Mouse (Mus musculus): ENCODE measurements at regions not wholly inside any gene's neighbourhood (a gene's known extent, or its start where the extent isn't known, plus 50 kb on each side); places are given as distances from the start of the nearest gene placed in this dataset.

DNA sequence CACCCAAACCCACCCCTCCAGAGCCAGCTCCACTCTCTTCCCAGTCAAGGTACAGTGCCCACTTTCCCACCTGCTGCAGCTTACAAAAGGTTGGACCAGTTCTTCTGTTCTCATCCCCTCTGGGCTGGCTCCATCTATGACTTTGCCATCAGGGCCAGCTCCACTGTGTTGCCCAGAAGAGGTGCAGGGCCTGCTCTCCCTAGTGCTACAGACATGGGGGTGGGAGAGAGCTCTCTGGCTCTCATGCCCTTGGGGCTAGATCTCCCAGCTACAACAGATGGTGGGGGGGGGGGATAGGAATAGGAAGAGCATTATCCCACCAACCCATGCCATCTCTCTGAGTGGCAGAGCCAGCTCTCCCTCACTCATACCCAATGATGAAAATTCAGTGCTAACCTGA lies 219.6 kb upstream of the G2e3 start:
- Histone ChIP-seq H3K4me1 (replicated peaks; ENCODE audit: control insufficient read depth in 2 of 2, insufficient read depth in 2 of 2, low read length in 1 of 2) (no peaks in the 10 kb centered on the region), H3K27me3 (ENCODE audit: control insufficient read depth, insufficient read depth, low read length) (no peaks in the 10 kb centered on the region), H3K36me3 (replicated peaks; ENCODE audit: control insufficient read depth, insufficient read depth, low read depth) (no peaks in the 10 kb centered on the region), H3K4me2 (ENCODE audit: low read depth) (no peak overlapping the region), H3K9me3 (ENCODE audit: control insufficient read depth, low read length) (no peaks in the 10 kb centered on the region), H3K9ac (replicated peaks) (no peak overlapping the region), H3K4me3 (ENCODE audit: insufficient read depth in 1 of 2, low read depth in 2 of 2, low read length in 2 of 2) (no peak overlapping the region), H3K27ac (no peak overlapping the region)
- no peak for DNase-seq (ENCODE audit: low read depth in 3 of 3, low spot score in 3 of 3)
- TF ChIP-seq CTCF (IDR thresholded peaks at IDR 0.05; ENCODE audit: low read depth) = no peak
- no peak for TF ChIP-seq EP300 (IDR thresholded peaks at IDR 0.05; ENCODE audit: low read depth)
- ATAC-seq (ENCODE audit: insufficient read depth) = no peak

- H3K4me3 ChIP-seq (ENCODE audit: insufficient read depth in 1 of 2, low read depth in 2 of 2, low read length in 2 of 2) = no peak overlapping the region
- H3K4me2 ChIP-seq (ENCODE audit: low read depth) = no peak overlapping the region
- H3K9ac ChIP-seq (replicated peaks) = no peak overlapping the region
- H3K4me1 ChIP-seq (replicated peaks; ENCODE audit: control insufficient read depth in 2 of 2, insufficient read depth in 2 of 2, low read length in 1 of 2) = no peaks in the 10 kb centered on the region
- H3K27me3 ChIP-seq (ENCODE audit: control insufficient read depth, insufficient read depth, low read length) = no peaks in the 10 kb centered on the region
- ATAC-seq (ENCODE audit: insufficient read depth) (no peak), DNase-seq (ENCODE audit: low read depth in 3 of 3, low spot score in 3 of 3) (no peak)
- H3K27ac ChIP-seq = no peak overlapping the region
- H3K9me3 ChIP-seq (ENCODE audit: control insufficient read depth, low read length) = no peaks in the 10 kb centered on the region
- no peaks in the 10 kb centered on the region for H3K36me3 ChIP-seq (replicated peaks; ENCODE audit: control insufficient read depth, insufficient read depth, low read depth)
- TF ChIP-seq CTCF (IDR thresholded peaks at IDR 0.05; ENCODE audit: low read depth) (no peak), EP300 (IDR thresholded peaks at IDR 0.05; ENCODE audit: low read depth) (no peak)
- WGBS (ENCODE audit: insufficient replicate concordance) = 77% methylated on average over 10 of the region's 10 CpGs
Observed at GRCm38 (mm10) chr12:51118781-51119180, 229.1 kb upstream of the G2e3 start.

GRCm38 (mm10) chr12:51118021-51118694 lies 229.7 kb upstream of the G2e3 start:
- H3K27ac ChIP-seq = no peak overlapping the region
- WGBS (ENCODE audit: insufficient replicate concordance) = 69% methylated on average over 14 of the region's 14 CpGs
- no peaks in the 10 kb centered on the region for H3K4me1 ChIP-seq (replicated peaks; ENCODE audit: control insufficient read depth in 2 of 2, insufficient read depth in 2 of 2, low read length in 1 of 2)
- no peak overlapping the region for H3K4me3 ChIP-seq (ENCODE audit: insufficient read depth in 1 of 2, low read depth in 2 of 2, low read length in 2 of 2)
- no peaks in the 10 kb centered on the region for H3K36me3 ChIP-seq (replicated peaks; ENCODE audit: control insufficient read depth, insufficient read depth, low read depth)
- no peak for ATAC-seq (ENCODE audit: insufficient read depth)
- no peaks in the 10 kb centered on the region for H3K27me3 ChIP-seq (ENCODE audit: control insufficient read depth, insufficient read depth, low read length)
- no peak overlapping the region for H3K4me2 ChIP-seq (ENCODE audit: low read depth)
- no peaks in the 10 kb centered on the region for H3K9me3 ChIP-seq (ENCODE audit: control insufficient read depth, low read length)
- DNase-seq (ENCODE audit: low read depth in 3 of 3, low spot score in 3 of 3) = no peak
- TF ChIP-seq CTCF (IDR thresholded peaks at IDR 0.05; ENCODE audit: low read depth) = no peak
- TF ChIP-seq EP300 (IDR thresholded peaks at IDR 0.05; ENCODE audit: low read depth) = no peak
- no peak overlapping the region for H3K9ac ChIP-seq (replicated peaks)

DNA sequence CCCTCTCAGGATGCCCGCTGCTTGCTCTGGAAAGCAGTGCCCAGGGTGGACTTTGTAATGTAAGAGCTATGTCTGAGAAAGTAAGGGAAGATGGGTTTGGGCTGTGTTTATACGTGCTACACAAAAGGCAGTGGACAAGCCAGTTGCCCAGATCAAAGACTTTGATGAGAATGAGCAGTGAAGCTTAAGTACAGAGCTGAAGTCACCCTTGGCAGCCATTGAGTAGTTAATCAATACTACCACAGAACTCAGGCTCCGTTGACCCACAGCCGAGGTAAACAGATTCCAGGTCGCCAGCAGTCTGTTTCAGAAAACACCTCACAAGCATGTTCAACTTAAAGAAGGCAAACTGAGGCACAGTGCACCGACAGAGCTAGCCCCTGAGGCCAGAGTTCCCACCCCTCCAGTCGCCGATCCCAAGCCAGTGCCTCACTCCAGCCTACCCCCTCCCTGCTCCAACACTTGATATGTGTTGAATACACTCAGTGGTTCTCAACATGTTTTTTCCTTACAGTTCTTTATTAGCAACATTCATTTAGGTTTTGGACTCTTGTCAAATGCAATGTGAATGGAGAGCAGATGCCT lies 230.3 kb upstream of the G2e3 start:
- H3K9ac ChIP-seq (replicated peaks) = no peak overlapping the region
- TF ChIP-seq EP300 (IDR thresholded peaks at IDR 0.05; ENCODE audit: low read depth) (no peak), CTCF (IDR thresholded peaks at IDR 0.05; ENCODE audit: low read depth) (no peak)
- no peak for ATAC-seq (ENCODE audit: insufficient read depth)
- no peak overlapping the region for H3K4me3 ChIP-seq (ENCODE audit: insufficient read depth in 1 of 2, low read depth in 2 of 2, low read length in 2 of 2)
- no peak overlapping the region for H3K4me2 ChIP-seq (ENCODE audit: low read depth)
- no peak overlapping the region for H3K27ac ChIP-seq
- DNase-seq (ENCODE audit: low read depth in 3 of 3, low spot score in 3 of 3) = no peak
- H3K9me3 ChIP-seq (ENCODE audit: control insufficient read depth, low read length) = no peaks in the 10 kb centered on the region
- H3K36me3 ChIP-seq (replicated peaks; ENCODE audit: control insufficient read depth, insufficient read depth, low read depth) = no peaks in the 10 kb centered on the region
- H3K27me3 ChIP-seq (ENCODE audit: control insufficient read depth, insufficient read depth, low read length) = no peaks in the 10 kb centered on the region
- 52% methylated on average over 8 of the region's 8 CpGs for WGBS (ENCODE audit: insufficient replicate concordance)
- no peaks in the 10 kb centered on the region for H3K4me1 ChIP-seq (replicated peaks; ENCODE audit: control insufficient read depth in 2 of 2, insufficient read depth in 2 of 2, low read length in 1 of 2)

GRCm38 (mm10) chr12:51111811-51112210 lies 236.1 kb upstream of the G2e3 start:
- H3K9me3 ChIP-seq (ENCODE audit: control insufficient read depth, low read length) = no peaks in the 10 kb centered on the region
- H3K9ac ChIP-seq (replicated peaks) = no peak overlapping the region
- 48% methylated on average over 4 of the region's 4 CpGs for WGBS (ENCODE audit: insufficient replicate concordance)
- H3K4me2 ChIP-seq (ENCODE audit: low read depth) = no peak overlapping the region
- no peak for ATAC-seq (ENCODE audit: insufficient read depth)
- no peaks in the 10 kb centered on the region for H3K4me1 ChIP-seq (replicated peaks; ENCODE audit: control insufficient read depth in 2 of 2, insufficient read depth in 2 of 2, low read length in 1 of 2)
- H3K27me3 ChIP-seq (ENCODE audit: control insufficient read depth, insufficient read depth, low read length) = no peaks in the 10 kb centered on the region
- no peak overlapping the region for H3K4me3 ChIP-seq (ENCODE audit: insufficient read depth in 1 of 2, low read depth in 2 of 2, low read length in 2 of 2)
- no peak for TF ChIP-seq EP300 (IDR thresholded peaks at IDR 0.05; ENCODE audit: low read depth)
- TF ChIP-seq CTCF (IDR thresholded peaks at IDR 0.05; ENCODE audit: low read depth) = no peak
- H3K36me3 ChIP-seq (replicated peaks; ENCODE audit: control insufficient read depth, insufficient read depth, low read depth) = no peaks in the 10 kb centered on the region
- no peak for DNase-seq (ENCODE audit: low read depth in 3 of 3, low spot score in 3 of 3)
- H3K27ac ChIP-seq = no peak overlapping the region

Measured in liver, embryonic 14.5 days (tissue).